Mouse (Mus musculus): Measurements from ENCODE around the gene Stx1a. TPM values are rescaled to one million over a fixed set of nuclear protein-coding genes. Genes with fewer than 3 reads are reported as not detected.

The Stx1a gene
- polyA plus RNA-seq, 1 experiment from 2014 or later: 19.7 TPM

GRCm38 (mm10) chr5:135072720-135073119, 49.4 kb downstream of the Stx1a start:
- Histone ChIP-seq H3K9me3 (replicated peaks) (no peaks in the 10 kb centered on the region), H3K27me3 (no peaks in the 10 kb centered on the region), H3K4me2 (replicated peaks) (no peak overlapping the region), H3K4me1 (peaks cover 23% of the 10 kb centered on the region), H3K9ac (no peak overlapping the region), H3K36me3 (peaks cover 23% of the 10 kb centered on the region), H3K4me3 (replicated peaks) (no peak overlapping the region), H3K27ac (replicated peaks) (no peak overlapping the region)
- 75% methylated on average over 6 of the region's 6 CpGs for WGBS
- no peak for ATAC-seq (ENCODE audit: insufficient number of reproducible peaks, low FRiP score, low TSS enrichment, low read depth)

GRCm38 (mm10) chr5:135073349-135074150, 50.3 kb downstream of the Stx1a start:
- H3K9ac ChIP-seq: no peak overlapping the region
- WGBS: 29% methylated on average over 23 of the region's 26 CpGs
- H3K9me3 ChIP-seq (replicated peaks): no peaks in the 10 kb centered on the region
- peaks cover 16% of the 10 kb centered on the region for H3K36me3 ChIP-seq
- no peak overlapping the region for H3K4me3 ChIP-seq (replicated peaks)
- peak overlapping the region; percentile 19; the same call in 1 of the 2 replicates for H3K4me2 ChIP-seq (replicated peaks)
- ATAC-seq (ENCODE audit: insufficient number of reproducible peaks, low FRiP score, low TSS enrichment, low read depth): no peak
- H3K4me1 ChIP-seq: peaks cover 27% of the 10 kb centered on the region
- H3K27me3 ChIP-seq: no peaks in the 10 kb centered on the region
- H3K27ac ChIP-seq (replicated peaks): no peak overlapping the region

- Histone ChIP-seq H3K9me3 (replicated peaks) (no peaks in the 10 kb centered on the region), H3K36me3 (peaks cover 16% of the 10 kb centered on the region), H3K9ac (no peak overlapping the region), H3K27me3 (no peaks in the 10 kb centered on the region), H3K4me2 (replicated peaks) (no peak overlapping the region), H3K27ac (replicated peaks) (no peak overlapping the region), H3K4me3 (replicated peaks) (no peak overlapping the region), H3K4me1 (peaks cover 28% of the 10 kb centered on the region)
- 70% methylated on average over 4 of the region's 4 CpGs for WGBS
- no peak for ATAC-seq (ENCODE audit: insufficient number of reproducible peaks, low FRiP score, low TSS enrichment, low read depth)
These were observed 52.4 kb downstream of the Stx1a start for GRCm38 (mm10) chr5:135075655-135076054.

GRCm38 (mm10) chr5:135076368-135076767, 53.1 kb downstream of the Stx1a start:
- no peak overlapping the region for H3K9ac ChIP-seq
- no peak for ATAC-seq (ENCODE audit: insufficient number of reproducible peaks, low FRiP score, low TSS enrichment, low read depth)
- H3K4me3 ChIP-seq (replicated peaks): peak overlapping the region; percentile 93; the same call in 1 of the 2 replicates

GRCm38 (mm10) chr5:135076931-135077505, 53.7 kb downstream of the Stx1a start:
- no peaks in the 10 kb centered on the region for H3K9me3 ChIP-seq (replicated peaks)
- H3K9ac ChIP-seq: peak overlapping the region; percentile 93
- peak overlapping the region; percentile 89 for H3K27ac ChIP-seq (replicated peaks)
- WGBS: 13% methylated on average over 14 of the region's 14 CpGs
- no peaks in the 10 kb centered on the region for H3K27me3 ChIP-seq
- peaks cover 28% of the 10 kb centered on the region for H3K4me1 ChIP-seq
- H3K4me2 ChIP-seq (replicated peaks): peak overlapping the region; percentile 80
- H3K36me3 ChIP-seq: peaks cover 13% of the 10 kb centered on the region
- H3K4me3 ChIP-seq (replicated peaks): peak overlapping the region; percentile 93
- peak; percentile 55 for ATAC-seq (ENCODE audit: insufficient number of reproducible peaks, low FRiP score, low TSS enrichment, low read depth)

More at GRCm38 (mm10) chr5:135076368-135076767, 53.1 kb downstream of the Stx1a start:
- H3K27me3 ChIP-seq: no peaks in the 10 kb centered on the region
- peak overlapping the region; percentile 80; the same call in 1 of the 2 replicates for H3K4me2 ChIP-seq (replicated peaks)
- no peak overlapping the region for H3K27ac ChIP-seq (replicated peaks)
- WGBS: 89% methylated on average over 14 of the region's 14 CpGs
- no peaks in the 10 kb centered on the region for H3K9me3 ChIP-seq (replicated peaks)
- H3K36me3 ChIP-seq: peaks cover 16% of the 10 kb centered on the region
- H3K4me1 ChIP-seq: peaks cover 28% of the 10 kb centered on the region

GRCm38 (mm10) chr5:135077564-135078481, 54.5 kb downstream of the Stx1a start, which contains the start of gene Vps37d:
TSS of gene Vps37d (minus strand) at chr5:135078266.
- Histone ChIP-seq H3K27me3 (no peaks in the 10 kb centered on the region), H3K27ac (replicated peaks) (peak within 1 kb of the TSS; percentile 89), H3K36me3 (peaks cover 5% of the 10 kb centered on the region), H3K4me2 (replicated peaks) (peak within 1 kb of the TSS; percentile 80), H3K9ac (peak within 1 kb of the TSS; percentile 93), H3K4me3 (replicated peaks) (peak within 1 kb of the TSS; percentile 93), H3K9me3 (replicated peaks) (no peaks in the 10 kb centered on the region), H3K4me1 (peaks cover 28% of the 10 kb centered on the region)
- ATAC-seq (ENCODE audit: insufficient number of reproducible peaks, low FRiP score, low TSS enrichment, low read depth): peak; percentile 83
- WGBS: under 1% methylated on average over 72 of the region's 83 CpGs

- Histone ChIP-seq H3K9ac (peak overlapping the region; percentile 93), H3K4me1 (peaks cover 22% of the 10 kb centered on the region), H3K27me3 (no peaks in the 10 kb centered on the region), H3K9me3 (replicated peaks) (no peaks in the 10 kb centered on the region), H3K4me2 (replicated peaks) (peak overlapping the region; percentile 80), H3K27ac (replicated peaks) (no peak overlapping the region), H3K36me3 (0 out of 2 replicates have a peak, but pooled peaks cover 3% of the 10 kb centered on the region), H3K4me3 (replicated peaks) (peak overlapping the region; percentile 93)
- WGBS: under 1% methylated on average over 11 of the region's 11 CpGs
- ATAC-seq (ENCODE audit: insufficient number of reproducible peaks, low FRiP score, low TSS enrichment, low read depth): peak; percentile 31; the same call in 1 of the 2 replicates
These were observed 55.2 kb downstream of the Stx1a start for GRCm38 (mm10) chr5:135078482-135078810.

GRCm38 (mm10) chr5:135079578-135079977, 56.3 kb downstream of the Stx1a start:
- H3K4me1 ChIP-seq: peaks cover 16% of the 10 kb centered on the region
- 96% methylated on average over 2 of the region's 2 CpGs for WGBS
- no peak overlapping the region for H3K27ac ChIP-seq (replicated peaks)
- H3K36me3 ChIP-seq: 0 out of 2 replicates have a peak, but pooled peaks cover 3% of the 10 kb centered on the region
- no peak overlapping the region for H3K4me2 ChIP-seq (replicated peaks)
- no peaks in the 10 kb centered on the region for H3K27me3 ChIP-seq
- no peak overlapping the region for H3K9ac ChIP-seq
- H3K9me3 ChIP-seq (replicated peaks): no peaks in the 10 kb centered on the region
- no peak for ATAC-seq (ENCODE audit: insufficient number of reproducible peaks, low FRiP score, low TSS enrichment, low read depth)
- H3K4me3 ChIP-seq (replicated peaks): no peak overlapping the region

- no peak overlapping the region for H3K4me2 ChIP-seq (replicated peaks)
- no peaks in the 10 kb centered on the region for H3K27me3 ChIP-seq
- H3K4me3 ChIP-seq (replicated peaks): no peak overlapping the region
- ATAC-seq (ENCODE audit: insufficient number of reproducible peaks, low FRiP score, low TSS enrichment, low read depth): no peak
- H3K4me1 ChIP-seq: peaks cover 16% of the 10 kb centered on the region
- no peaks in the 10 kb centered on the region for H3K36me3 ChIP-seq
- H3K27ac ChIP-seq (replicated peaks): no peak overlapping the region
- no peaks in the 10 kb centered on the region for H3K9me3 ChIP-seq (replicated peaks)
- H3K9ac ChIP-seq: no peak overlapping the region
- WGBS: 89% methylated on average over 5 of the region's 5 CpGs
These were observed 57.3 kb downstream of the Stx1a start for GRCm38 (mm10) chr5:135080539-135080938.

GRCm38 (mm10) chr5:135086871-135087270, 63.6 kb downstream of the Stx1a start:
- Histone ChIP-seq H3K36me3 (no peaks in the 10 kb centered on the region), H3K9ac (no peak overlapping the region), H3K9me3 (replicated peaks) (no peaks in the 10 kb centered on the region), H3K4me1 (peaks cover 7% of the 10 kb centered on the region), H3K4me3 (replicated peaks) (no peak overlapping the region), H3K27me3 (peaks cover 32% of the 10 kb centered on the region), H3K27ac (replicated peaks) (no peak overlapping the region), H3K4me2 (replicated peaks) (no peak overlapping the region)
- 30% methylated on average over 4 of the region's 4 CpGs for WGBS
- ATAC-seq (ENCODE audit: insufficient number of reproducible peaks, low FRiP score, low TSS enrichment, low read depth): no peak

- peaks cover 7% of the 10 kb centered on the region for H3K4me1 ChIP-seq
- no peaks in the 10 kb centered on the region for H3K36me3 ChIP-seq
- peak within 1 kb of the TSS; percentile 26 for H3K4me3 ChIP-seq (replicated peaks)
- H3K27me3 ChIP-seq: peaks cover 36% of the 10 kb centered on the region
- H3K4me2 ChIP-seq (replicated peaks): peak within 1 kb of the TSS; percentile 48
- 0 out of 2 replicates have a peak, but pooled peaks have one; percentile 24 for ATAC-seq (ENCODE audit: insufficient number of reproducible peaks, low FRiP score, low TSS enrichment, low read depth)
- no peak within 1 kb of the TSS for H3K27ac ChIP-seq (replicated peaks)
- 3% methylated on average over 38 of the region's 39 CpGs for WGBS
- no peak within 1 kb of the TSS for H3K9ac ChIP-seq
- no peaks in the 10 kb centered on the region for H3K9me3 ChIP-seq (replicated peaks)
These were observed 66.4 kb downstream of the Stx1a start, which contains the start of gene Mlxipl for GRCm38 (mm10) chr5:135089653-135090052. TSS of gene Mlxipl (plus strand) at chr5:135089890.

Measured in embryonic facial prominence, embryonic 15.5 days (tissue).